Mouse (Mus musculus): Measurements from ENCODE around the gene Zfp580.
A peak's percentile ranks its signal among the peaks of the same experiment; 100 is the strongest.
"Not testable (repeated sequence)": the region's sequence is repeated elsewhere in the genome, so short reads cannot be mapped to it uniquely, and the experiment has no call there.

The Zfp580 gene

DNA sequence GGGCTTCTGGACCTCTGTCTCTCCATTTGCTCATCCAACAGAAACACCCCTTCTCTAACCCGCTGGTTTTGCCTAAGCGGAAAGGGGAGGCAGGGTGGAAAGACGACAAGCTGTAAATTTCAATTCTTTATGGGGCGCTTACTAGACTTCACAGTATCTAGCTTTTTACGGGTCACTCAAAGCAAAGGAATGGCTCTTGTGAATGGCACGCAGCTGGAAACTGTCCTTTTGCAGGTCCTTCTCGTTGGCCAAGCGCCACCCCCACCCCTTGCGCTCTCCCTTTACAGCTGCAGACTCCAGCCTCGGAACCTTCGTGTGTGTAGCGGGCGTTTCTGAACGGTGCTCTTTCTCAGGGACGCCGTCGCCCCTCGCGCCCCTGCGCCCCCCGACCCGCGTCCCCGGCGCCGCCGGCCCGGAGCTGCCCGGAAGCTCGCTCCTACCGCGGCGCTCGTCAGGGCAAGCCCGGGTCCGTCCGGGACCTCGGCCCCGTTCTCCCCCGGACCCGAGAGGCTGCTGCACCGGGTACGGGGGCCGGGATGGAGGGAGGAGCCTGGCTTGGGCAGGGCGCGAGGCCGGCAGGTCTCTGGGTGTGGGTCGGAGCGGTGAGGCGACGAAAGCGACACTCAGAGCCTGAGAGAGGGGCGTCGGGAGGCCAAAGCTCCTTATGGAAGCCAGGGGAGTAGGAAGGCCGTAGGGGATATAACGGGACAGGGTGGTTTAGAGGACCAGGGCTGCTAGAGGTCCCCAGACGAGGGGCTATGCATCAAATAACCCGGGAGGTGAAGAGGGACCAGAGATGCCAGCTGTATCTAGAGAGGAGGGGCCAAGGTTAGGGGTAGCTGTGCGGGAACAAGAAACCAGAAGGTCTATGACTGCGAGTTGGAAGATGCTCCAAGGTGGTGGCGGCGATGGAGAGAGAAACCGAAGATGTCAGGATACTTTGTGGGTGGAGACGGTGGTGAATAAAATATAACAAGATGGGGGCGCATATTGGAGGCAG, at the start of gene Zfp580:
Zfp580 (plus strand) TSS at position 346 of the 1,000 bp plus-strand sequence.
- peak; percentile 89 to 91 for DNase-seq

DNA sequence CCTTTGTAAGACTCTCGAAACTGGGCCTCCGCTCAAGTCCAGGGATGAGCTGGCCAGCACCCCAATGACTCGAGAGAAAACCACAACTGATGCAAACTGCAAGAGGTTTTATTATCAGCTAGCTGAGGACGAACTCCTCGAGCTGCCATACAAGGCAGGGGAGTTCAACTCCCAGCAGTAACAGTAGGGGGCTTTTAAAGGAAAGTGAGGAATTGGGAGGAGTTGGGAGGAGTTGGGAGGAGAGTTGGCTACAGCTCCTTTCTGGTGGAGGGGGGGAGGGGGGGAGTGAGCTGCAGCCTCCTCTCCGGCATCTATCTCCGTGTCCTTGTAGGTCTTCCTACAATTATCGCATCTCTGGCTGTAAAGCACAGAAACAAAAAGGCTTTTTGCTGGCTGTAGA, 48.5 kb upstream of the Zfp580 start:
- not testable (repeated sequence) for DNase-seq

DNA sequence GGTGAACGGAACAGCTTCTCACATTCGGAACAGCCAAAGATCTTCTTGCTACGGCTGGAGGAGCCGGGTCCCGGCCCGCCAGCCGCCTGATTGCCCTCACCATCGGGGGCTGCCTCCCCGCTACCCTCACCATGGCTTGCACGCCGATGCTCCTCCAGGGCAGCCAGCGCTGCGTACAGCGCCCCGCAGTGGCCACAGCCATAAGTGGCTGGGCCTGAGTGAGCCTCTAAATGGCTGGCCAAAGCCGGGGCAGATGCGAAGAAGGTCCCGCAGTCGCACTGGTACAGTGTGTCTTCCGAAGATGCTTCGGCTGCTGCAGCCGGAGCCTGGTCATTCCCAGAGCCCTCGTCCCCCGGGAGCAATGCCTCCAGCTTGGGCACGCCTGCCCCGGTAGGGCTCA, 43.1 kb upstream of the Zfp580 start:
- DNase-seq = no peak

DNA sequence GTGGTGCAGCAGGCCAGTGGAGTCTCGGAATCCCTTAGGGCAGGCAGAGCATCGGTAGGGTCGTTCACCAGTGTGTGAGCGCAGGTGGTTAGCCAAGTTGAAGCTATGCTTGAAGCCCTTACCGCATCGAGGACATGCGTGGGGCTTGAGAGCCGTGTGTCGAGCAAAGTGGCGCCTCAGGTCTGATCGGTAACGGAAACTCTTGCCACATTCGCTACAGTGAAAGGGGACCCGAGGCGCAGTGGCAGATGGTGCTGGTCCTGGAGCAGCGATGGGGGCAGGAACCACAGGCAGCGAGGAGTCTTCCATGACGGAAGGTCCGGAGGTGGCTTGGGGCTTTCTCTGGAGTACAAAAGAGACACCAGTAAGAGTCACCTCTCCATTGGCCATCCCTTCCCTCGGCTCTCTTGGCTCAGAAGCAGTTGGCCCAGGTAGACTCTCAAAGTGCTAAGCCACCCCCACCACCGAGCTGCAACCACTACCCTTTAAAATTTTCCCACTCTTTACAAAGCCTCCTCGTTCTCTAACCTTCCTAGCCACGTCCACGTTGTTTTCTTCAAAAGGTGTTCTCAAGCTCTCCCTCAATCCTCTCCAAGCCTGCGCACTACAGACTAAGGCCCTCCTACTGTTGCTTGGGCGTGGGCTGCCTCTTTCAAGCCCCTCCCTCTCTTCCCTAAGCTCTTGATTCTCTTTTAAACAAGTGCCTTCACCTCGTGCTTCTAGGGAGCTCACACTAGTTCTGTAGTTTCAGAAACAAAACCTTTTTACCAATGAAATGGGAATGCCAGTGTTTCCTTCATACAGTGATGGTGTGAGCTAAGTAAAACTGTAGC, 38.4 kb upstream of the Zfp580 start:
- no peak for DNase-seq

DNA sequence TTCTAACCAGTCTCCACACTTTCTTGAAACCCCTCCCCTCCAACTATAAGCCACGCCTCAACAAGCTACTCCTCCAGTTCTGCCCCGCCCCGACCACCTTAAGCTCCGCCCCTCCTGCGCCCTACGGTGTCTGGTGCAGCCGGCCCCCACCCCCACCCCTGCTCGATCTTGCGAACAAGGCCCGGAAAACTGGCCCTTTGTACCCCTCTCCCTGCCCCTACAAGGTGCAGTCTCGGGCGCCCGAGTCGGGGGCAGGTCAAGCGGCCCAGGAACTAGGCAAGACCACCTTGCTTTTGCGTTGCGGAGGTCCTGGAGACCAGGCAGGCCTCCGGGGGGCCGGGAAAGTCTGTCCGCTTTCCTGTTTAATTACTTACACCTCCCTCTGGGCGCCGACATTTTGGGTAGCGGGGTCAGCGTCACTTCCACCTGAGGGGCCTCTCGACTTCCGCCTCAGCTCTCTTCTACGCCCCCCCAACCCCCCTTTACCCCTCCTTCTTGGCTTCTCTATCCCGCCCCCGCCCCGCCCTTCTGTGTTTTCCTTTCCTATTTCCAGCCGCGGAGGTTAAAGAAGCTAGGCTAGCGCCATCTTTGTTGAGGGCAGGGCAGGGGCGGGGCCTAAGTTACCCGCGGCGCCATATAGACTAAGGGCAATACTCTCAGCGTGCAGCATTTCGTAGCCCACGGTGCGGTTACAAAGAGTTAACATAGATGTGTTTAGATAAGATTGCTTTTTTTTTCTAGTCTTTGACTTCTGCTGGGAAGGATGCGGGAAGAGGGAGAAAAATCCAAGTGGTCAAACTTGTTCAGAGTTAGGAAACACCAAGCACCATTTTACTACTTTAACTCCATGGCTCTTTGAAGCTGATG, 36.9 kb upstream of the Zfp580 start, which contains the start of the genes Zfp524 and Fiz1:
Zfp524 (plus strand) TSS at position 165 of the 867 bp plus-strand sequence.
Fiz1 (minus strand) TSS at position 447 of the 867 bp plus-strand sequence.
- peak; percentile 98 to 99 for DNase-seq

DNA sequence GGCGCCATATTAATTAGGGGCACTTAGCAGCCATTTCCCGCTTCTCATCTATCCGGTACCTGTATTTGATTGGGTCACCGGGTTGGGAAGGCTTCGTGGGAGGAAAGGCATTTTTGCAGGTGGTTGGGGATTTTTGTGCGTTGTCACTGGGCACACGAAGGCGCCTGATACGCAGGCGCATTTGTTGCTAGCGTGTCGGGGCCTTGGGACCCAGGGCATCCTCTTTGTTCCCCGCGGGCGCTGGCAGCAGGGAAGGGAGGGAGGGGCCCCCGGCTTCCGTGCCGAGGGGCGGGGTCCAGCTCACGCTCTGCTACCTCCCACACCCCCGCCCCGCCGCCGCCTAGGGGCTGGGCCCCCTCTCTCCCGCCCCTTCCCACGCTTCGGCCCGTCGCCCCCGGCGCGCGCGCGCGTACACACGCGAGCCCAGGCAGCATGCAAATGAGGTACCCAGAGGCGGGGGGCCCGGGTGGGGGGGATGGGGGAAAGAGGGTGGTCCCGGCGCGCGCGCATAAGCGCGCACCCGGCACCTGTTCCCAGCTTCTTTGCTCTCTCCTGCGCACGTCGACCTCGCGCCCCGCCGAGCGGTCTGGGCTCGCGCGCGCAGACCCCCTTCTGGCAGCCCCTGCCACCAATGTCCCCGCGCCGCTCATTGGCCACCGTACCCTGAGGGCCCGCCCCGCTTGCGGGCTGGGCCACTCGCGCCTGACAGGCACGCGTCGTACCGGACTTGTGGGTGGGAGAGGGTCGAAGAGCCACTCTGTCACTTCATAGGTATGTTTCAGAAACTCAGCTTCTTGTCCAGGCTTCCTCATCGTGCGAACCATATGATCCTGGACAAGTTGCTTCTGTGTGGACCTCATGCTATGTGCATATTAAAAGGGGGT, 36.0 kb upstream of the Zfp580 start, which contains the start of gene Gm44973:
Gm44973 (plus strand) TSS at position 379 of the 884 bp plus-strand sequence.
- peak; percentile 96 for DNase-seq

DNA sequence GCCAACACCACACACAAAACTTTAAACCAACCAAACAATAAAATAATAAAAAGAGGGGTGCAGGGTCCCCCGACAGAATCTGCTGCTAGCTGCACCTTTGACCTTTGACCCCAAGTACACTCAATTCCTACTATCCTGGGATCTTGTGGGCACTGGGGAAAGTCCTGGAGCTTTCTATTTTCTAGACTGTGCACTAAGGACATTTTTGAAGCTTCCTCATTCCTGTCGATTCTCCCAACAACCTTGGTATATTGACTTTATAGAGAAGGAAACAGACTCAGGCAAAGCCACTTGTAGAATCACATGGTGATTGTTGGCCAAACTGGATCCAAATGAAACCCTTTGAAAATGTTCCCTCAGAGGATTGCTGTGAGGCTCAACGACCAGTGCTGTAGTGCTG, 35.3 kb upstream of the Zfp580 start:
- DNase-seq = no peak

DNA sequence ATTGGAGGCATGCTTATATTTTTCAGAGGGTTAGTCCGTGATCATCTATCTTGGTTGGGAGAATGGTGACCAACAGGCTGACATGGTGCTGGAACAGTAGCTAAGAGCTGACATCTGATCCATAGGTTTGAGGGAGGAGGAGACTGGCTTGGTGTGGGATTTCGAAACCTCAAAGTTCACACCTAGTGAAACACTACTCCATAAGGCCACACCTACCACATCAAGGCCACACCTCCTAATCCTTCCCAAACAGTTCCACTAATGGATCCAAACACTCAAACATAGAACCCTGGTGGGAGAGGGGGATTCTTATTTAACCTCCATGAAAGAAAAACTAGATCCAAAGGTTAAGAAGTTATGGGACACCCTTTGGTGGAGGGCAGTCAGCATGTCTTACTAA, 34.4 kb upstream of the Zfp580 start:
- no peak for DNase-seq

DNA sequence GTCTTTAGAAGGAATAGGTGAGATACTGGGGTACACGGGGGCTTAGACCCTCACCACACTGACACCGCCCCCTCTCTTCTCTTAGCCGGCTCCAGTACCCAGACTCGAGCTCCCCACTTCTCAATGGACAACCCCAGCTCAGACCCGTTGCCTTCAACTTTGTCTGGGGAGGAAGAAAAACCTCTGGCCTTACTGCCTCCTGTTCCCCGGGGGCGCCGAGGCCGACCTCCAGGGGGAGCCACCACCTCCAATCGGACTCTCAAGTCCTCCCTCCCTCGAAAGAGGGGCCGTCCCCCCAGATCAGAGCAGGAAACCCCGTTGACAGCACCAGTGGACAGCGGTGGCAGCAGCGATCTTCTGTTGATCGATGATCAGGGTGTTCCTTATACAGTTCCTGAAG, 34.0 kb upstream of the Zfp580 start:
- peak in 1 of 2 experiments; percentile 60 for DNase-seq

DNA sequence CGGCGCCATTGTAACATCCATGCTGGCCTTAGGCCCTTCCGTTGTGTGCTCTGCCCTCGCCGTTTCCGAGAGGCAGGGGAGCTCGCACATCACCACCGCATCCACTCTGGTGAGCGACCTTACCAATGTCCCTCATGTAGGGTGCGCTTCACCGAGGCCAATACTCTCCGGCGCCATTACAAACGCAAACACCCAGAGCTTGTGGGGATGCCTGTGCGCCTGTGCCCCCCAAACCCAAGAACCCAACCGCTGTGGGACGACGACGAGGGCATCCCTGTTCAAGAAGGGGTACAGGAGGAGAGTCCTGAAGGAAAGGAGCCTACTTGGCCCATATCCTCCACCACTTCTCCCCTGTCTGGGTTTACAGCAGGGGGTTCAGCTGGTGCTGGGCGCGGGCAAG, 33.4 kb upstream of the Zfp580 start:
- no peak for DNase-seq

DNA sequence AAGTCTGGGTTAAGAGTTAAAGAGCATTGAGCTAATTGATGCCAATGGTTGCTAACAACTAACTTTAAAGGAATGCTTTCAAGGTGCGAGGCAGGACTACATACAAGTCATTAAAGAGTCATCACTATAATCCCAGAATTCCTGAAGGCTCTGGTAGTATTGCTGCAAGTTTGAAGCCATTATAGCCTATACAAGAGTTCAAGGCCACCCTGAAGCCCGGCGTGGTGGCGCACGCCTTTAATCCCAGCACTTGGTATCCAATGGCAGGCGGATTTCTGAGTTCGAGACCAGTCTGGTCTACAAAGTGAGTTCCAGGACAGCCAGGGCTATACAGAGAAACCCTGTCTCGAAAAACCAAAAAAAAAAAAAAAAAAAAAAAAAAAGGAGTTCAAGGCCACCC, 31.8 kb upstream of the Zfp580 start:
- DNase-seq = not testable (repeated sequence)

DNA sequence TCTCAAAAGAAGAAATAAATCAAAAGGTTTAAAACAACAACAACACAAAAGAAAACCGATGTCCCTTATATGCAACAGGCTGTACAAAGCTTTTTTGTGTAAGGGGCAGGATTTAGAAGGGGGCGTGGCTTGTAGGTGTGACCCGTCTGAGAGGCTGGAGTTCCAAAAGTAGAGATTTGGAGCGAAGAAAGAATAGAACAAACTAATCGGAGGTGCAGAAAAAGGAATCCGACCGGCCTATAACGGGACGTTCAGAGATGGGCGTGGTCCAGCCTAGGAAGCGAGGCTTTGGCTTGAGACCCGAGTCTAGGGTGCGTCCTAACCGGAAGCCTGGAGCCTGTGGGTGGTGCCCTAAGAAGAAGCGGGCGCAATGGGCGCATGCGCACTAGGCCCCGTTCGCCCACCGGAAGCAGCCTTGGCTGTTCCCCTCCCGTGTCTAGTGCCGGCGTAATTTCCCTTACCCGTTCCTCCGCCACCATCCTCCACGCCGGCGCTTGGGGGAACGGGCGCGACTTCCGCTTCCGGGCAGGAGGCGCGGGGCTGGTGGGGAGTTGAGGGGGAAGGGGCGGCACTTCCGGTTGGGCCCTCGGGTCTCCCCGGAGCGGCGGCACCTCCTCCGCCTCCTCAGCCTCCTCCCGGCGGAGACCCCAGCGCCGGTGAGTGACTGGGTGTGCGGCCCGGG, 31.2 kb upstream of the Zfp580 start, which contains the start of the genes Zfp865 and Ccdc106:
Zfp865 (plus strand) TSS at position 377 of the 682 bp plus-strand sequence.
Ccdc106 (plus strand) TSS at position 554 of the 682 bp plus-strand sequence.
- DNase-seq = peak; percentile 99

DNA sequence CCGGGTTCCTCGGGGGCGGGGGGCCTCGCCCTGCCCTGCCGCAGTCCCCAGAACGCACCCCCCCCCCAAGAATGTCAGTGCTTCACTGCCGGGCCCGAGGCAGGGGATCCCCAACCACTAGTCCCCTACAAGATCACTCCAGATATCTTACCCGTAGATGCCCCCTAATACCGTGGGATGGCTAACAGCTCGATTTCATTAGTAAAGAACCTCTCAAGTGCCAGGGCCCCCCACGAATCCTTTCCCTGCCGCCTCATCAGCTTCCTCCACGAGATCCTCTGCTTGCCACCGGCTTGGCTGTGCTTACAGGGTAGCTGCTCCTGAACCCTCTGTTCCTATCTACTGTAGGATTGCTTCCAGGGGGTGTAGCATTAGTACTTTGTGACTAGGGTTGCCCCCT, 30.7 kb upstream of the Zfp580 start:
- DNase-seq = peak in 1 of 2 experiments; percentile 64

DNA sequence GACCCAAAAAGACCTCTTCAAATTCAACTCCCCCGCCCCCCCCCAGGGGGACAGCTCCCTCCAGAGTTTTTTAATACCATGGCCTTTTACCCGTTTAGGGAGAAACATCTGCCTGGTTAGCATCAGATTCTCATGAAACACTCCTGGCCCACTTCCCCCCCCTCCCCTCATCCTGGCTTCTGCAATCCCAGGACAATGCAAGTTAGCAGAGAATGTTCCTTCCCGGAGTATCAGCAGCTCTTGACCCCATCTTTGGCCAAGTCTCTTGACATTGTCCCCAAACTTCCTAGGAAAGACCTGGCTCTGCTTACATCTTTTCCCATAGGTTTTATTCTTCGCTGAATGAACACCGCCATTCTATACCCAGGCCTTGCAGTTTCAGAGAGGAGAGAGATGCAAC, 30.1 kb upstream of the Zfp580 start:
- DNase-seq = peak in 1 of 2 experiments; percentile 18

DNA sequence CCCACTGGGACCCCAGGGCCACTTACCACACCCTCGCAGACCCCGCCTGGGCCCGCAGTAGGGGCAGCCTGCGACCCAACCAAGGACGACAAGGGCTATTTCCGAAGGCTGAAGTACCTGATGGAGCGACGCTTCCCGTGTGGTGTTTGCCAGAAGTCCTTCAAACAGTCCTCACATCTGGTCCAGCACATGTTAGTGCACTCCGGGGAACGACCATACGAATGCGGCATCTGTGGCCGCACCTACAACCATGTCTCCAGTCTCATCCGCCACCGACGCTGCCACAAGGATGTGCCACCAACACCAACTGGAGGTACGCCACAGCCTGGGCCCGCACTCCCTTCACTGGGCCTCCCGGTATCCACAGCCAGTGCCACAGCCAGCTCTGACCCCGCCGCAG, 21.8 kb upstream of the Zfp580 start:
- no peak for DNase-seq

DNA sequence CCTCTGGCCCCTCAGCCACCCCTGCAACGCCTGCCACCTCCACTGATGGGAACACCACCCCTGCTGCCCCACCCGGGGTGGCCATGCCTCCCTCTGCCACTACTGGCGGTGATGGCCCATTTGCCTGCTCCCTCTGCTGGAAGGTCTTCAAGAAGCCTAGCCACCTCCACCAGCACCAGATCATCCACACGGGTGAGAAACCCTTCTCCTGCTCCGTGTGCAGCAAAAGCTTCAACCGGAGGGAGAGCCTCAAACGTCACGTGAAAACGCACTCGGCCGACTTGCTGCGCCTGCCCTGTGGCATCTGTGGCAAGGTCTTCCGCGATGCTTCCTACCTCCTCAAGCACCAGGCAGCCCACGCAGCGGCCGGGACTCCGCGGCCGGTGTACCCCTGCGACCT, 21.4 kb upstream of the Zfp580 start:
- no peak for DNase-seq

DNA sequence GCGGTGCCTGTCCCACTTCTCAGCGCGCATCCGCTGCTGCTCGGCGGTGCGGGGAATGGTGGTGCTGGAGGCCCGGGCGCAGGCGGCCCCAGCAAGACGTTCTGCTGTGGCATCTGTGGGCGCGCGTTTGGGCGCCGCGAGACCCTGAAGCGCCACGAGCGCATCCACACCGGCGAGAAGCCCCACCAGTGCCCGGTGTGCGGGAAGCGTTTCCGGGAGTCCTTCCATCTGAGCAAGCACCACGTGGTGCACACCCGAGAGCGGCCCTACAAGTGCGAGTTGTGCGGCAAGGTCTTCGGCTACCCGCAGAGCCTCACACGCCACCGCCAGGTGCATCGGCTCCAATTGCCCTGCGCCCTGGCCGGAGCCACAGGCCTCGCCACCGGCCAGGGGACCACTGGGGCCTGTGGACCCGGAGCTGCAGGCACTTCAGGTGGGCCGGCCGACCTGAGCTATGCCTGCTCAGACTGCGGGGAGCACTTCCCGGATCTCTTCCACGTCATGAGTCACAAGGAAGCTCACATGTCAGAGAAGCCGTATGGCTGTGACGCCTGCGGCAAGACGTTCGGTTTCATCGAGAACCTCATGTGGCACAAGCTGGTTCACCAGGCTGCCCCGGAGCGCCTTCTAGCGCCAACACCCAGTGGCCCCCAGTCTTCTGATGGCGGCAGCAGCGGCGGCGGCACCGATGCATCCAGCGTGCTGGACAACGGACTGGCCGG, 20.6 kb upstream of the Zfp580 start:
- DNase-seq = no peak

DNA sequence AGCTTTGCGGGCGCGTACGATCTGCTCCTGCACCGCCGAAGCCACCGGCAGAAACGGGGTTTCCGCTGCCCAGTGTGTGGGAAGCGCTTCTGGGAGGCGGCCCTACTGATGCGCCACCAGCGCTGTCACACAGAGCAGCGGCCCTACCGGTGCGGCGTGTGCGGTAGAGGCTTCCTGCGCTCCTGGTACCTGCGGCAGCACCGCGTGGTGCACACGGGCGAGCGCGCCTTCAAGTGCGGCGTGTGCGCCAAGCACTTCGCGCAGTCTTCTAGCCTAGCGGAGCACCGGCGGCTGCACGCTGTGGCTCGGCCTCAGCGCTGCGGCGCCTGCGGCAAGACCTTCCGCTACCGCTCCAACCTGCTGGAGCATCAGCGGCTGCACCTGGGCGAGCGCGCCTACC, 19.8 kb upstream of the Zfp580 start:
- DNase-seq = no peak

DNA sequence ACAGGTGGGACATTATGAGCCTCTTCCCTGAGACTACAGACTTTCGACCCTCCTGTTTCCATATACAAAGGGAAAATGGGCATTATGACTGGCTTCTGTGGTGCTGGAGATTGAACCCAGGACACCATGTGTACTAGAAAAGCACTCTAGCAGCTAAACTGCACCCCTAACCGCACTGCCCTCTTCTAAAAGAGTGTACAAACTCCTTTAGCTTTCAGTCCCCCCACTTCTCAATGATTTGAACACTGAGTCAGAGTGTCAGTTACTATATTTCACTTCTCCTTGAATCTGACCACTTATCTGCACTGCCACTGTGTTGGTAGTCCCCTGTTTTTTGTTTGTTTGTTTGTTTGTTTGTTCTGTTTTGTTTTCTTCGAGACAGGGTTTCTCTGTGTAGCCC, 17.5 kb upstream of the Zfp580 start, which contains the start of gene 4632433K11Rik:
4632433K11Rik (plus strand) TSS at position 301 of the 400 bp plus-strand sequence.
- no peak for DNase-seq

DNA sequence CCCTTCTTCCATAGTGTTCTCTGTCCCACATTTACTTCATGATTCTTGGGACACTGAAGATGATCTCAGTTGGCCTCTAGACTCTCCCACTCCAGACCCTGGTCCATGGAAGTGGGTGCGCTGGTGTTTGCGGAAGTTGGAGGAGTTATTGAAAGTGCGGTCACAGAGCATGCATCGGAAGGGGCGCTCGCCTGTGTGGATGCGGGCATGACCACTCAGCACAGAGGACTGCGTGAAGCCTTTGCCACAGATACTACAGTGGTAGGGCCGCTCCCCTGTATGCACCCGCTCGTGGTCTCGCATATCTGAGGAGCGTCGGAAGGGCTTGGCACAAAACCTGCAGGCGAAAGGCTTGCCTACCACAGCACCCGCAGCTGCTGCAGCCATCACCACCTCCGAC, 15.7 kb upstream of the Zfp580 start:
- no peak for DNase-seq

Data from cerebellum, postnatal 14 days (tissue).